Mouse (Mus musculus) forebrain, embryonic 10.5 days (tissue): ENCODE data around the gene Kcnc2. TPM values are rescaled to one million over a fixed set of nuclear protein-coding genes. Genes with fewer than 3 reads are reported as not detected.
"Not testable (repeated sequence)": the region's sequence is repeated elsewhere in the genome, so short reads cannot be mapped to it uniquely, and the experiment has no call there.

Experiments
- DNase-seq: peaks from one replicate; pipeline ENCODE4 v3.0.0-alpha.2; 2017; ENCODE audit warnings: low spot score; ENCODE audit errors: extremely low spot score
- H3K27ac ChIP-seq: fragments of 300-500 bp; sonication (generic); 2 replicates; pipeline ENCODE4 v1.5.1; 2016; ENCODE audit warnings: mild to moderate bottlenecking
- H3K27me3 ChIP-seq: fragments of 300-500 bp; sonication (generic); 2 replicates; pipeline ENCODE4 v1.6.1; 2016; ENCODE audit warnings: mild to moderate bottlenecking; ENCODE audit not compliant: poor library complexity, severe bottlenecking
- H3K36me3 ChIP-seq: fragments of 300-500 bp; sonication (generic); replicated peaks from 2 replicates; pipeline ENCODE4 v1.6.1; 2016; ENCODE audit warnings: mild to moderate bottlenecking, moderate library complexity
- H3K4me1 ChIP-seq: fragments of 300-500 bp; sonication (generic); 2 replicates; pipeline ENCODE4 v1.6.1; 2016
- H3K4me3 ChIP-seq: fragments of 300-500 bp; sonication (generic); 2 replicates; pipeline ENCODE4 v1.5.1; 2016; ENCODE audit warnings: mild to moderate bottlenecking, moderate library complexity
- H3K9me3 ChIP-seq: fragments of 300-500 bp; sonication (generic); 2 replicates; pipeline ENCODE4 v1.6.1; 2016; ENCODE audit warnings: mild to moderate bottlenecking, moderate library complexity
- WGBS: fragments of 180-500 bp; shearing (Covaris S2); methylation state at CpG from one replicate; pipeline ENCODE4 v1.1.7; 2016; 5-methylcytosine and 5-hydroxymethylcytosine counted together
- polyA plus RNA-seq: library from polyadenylated mRNA; unstranded; fragments of >200 nt; fragmentation: Nextera tagmentation; extraction: Ambion mirVana; gene quantifications from 2 replicates; pipeline ENCODE4 v1.2.1, GENCODE M21; 2016

The Kcnc2 gene
- 0.30 and 0.32 TPM in 2 replicates for polyA plus RNA-seq

DNA sequence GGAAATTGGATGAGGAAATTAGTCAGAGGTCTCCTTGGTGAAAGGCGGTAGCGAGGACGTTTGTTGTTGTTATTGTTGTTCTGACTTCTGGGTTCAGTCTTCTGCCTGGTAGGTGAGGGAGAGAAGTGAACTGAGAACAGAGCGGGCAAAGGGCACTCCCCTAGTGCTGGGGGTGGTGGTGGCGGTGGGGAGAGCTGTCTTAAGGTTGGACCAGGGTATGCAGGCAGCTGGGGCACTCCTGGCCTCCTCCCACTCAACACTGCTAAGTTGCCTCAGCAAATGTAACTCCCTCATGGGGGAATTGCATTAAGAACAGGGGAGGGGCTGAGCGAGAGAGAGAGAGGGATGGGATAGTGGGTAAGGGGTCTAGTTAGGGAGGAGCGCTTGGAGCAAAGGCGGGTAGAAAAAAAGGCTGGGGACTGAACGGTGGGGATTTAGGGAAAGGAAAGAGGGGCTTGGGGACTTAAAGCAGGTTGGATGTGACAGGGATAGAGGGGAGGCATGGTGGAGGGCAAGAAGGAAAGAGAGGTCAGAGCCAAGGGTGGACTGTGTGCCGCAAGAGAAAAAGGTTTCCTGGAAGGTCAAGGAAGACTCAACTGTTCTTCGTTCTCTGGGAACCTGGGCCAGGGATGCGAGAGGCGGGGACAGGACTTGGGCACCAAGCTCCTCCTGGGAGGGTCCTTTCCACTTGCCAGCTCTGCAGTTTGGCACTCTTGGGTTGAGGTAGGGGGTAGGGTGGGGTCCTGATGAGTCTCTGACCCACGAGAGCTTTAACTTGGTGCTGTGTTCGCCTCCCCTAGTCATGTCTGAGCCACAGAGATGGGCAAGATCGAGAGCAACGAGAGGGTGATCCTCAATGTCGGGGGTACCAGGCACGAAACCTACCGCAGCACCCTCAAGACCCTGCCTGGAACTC is at the start of gene Kcnc2:
TSS of gene Kcnc2 (plus strand) at position 235 of the 916 bp plus-strand sequence.
- peak within 1 kb of the TSS; percentile 66 for H3K27ac ChIP-seq
- H3K27me3 ChIP-seq, result peaks cover 69% of the 10 kb centered on the region
- H3K4me1 ChIP-seq, result peaks cover 26% of the 10 kb centered on the region
- DNase-seq, result peak; percentile 31
- H3K4me3 ChIP-seq, result peak within 1 kb of the TSS; percentile 65
- WGBS, result under 1% methylated on average over 20 of the region's 20 CpGs
- H3K9me3 ChIP-seq, result no peaks in the 10 kb centered on the region
- no peaks in the 10 kb centered on the region for H3K36me3 ChIP-seq

DNA sequence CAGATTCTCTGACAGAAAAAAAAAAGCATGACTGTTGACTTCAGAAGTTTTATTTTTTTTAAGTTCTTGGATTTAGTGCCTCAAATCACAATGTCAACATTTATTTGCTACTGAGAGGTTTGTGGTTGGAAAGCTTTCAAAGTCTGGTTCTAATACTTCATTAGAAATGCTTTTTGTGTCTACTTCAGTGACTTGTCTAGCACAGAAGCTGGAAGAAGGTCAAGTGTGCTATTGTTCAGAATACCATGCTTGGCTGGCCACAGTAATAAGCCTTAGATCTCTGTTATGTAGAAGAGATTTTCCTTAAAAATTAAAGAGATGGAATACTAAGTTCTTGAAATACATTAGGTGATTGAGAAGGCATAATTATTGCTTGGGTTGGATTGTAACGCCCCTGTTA is 43.8 kb upstream of the Kcnc2 start:
- no peaks in the 10 kb centered on the region for H3K27me3 ChIP-seq
- no peaks in the 10 kb centered on the region for H3K9me3 ChIP-seq
- 75% methylated on average over 1 of the region's 1 CpGs for WGBS
- no peaks in the 10 kb centered on the region for H3K4me1 ChIP-seq
- H3K36me3 ChIP-seq, result no peaks in the 10 kb centered on the region
- DNase-seq, result no peak
- no peak overlapping the region for H3K27ac ChIP-seq
- H3K4me3 ChIP-seq, result no peak overlapping the region

DNA sequence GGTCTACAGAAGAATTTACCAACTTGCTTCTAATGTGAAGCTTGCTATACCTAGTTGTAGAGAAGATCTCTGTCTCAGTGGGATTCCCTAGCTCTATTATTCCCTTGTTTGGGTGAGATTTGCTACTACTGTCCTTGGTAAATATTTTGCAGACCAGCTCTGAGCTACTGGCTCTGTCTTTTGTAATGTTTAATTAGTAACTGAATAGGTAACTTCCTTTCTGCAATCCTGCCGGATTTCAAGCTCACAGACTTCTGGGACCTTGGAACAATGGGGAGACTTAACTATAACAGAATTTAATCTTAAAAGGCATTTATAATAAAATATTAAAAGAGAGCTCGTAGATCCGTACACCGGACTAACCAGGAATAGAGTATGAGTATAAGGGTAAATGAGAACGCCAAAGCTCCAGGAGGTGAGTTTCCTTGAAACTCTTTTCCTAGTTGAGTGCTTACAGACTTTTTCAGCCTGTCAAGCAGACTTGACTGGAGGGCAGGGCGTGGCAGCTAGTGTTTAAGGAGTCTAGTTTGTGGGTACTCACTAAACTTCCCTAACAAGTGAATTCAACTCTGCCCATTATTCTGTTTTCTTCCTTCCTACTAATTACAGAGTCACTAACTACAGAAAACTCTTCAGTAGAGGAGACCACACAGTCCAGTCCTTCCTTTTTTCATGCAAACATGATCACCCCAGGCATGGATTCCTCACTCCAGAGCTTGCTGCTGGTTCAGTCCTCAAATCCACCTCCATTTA is 41.7 kb upstream of the Kcnc2 start:
- not testable (repeated sequence) for H3K36me3 ChIP-seq, H3K4me1 ChIP-seq, H3K9me3 ChIP-seq, H3K27ac ChIP-seq, H3K4me3 ChIP-seq, DNase-seq, H3K27me3 ChIP-seq
- 34% methylated on average over 6 of the region's 6 CpGs for WGBS

DNA sequence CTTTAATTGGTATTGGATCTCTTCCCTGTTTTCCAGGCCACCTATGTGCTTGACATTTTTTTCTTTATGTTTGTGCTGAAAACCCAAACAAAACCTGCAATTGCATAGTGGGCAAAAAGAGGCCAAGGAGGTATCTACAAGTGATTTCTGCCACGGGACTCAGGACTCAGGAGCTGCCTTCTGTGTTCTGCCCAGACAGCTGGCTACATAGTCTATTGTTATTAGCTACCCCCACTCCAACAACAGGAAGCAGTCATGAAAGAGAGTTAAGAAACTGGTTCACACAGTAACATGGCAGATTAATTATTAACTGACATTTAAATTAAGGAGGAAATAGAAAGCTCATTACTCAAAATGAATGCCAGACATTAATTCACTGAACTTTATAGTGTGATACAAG is 38.2 kb upstream of the Kcnc2 start:
- H3K27ac ChIP-seq, H3K9me3 ChIP-seq, H3K4me3 ChIP-seq, DNase-seq, H3K36me3 ChIP-seq, H3K27me3 ChIP-seq, H3K4me1 ChIP-seq: not testable (repeated sequence)
- WGBS, result 23% methylated on average over 1 of the region's 1 CpGs

DNA sequence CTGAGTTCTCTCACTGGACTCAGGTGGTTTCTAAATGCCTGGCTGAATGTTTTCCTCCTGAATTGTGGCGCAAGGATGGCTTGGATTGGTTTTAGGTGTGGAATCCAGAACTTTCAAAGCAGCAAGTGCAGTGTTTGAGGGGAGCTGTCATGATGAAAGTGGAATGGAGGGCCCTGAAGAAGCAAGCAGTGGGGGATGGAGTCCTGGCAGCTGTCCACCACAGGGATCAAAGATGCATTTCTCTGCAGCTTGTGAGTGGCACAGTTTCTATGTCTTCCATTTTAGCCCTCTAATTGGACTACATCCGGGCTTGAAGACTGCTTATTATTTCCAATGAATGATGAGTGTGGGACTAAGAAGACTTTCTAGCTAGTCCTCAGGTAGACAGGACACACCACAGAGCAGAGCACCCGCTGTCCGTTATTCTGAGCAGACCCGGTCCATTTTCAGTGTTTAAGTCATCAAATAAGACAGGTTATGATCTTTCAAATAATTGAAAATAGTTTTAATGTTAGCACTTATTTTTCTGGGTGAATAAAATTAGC is 35.5 kb upstream of the Kcnc2 start:
- not testable (repeated sequence) for H3K27me3 ChIP-seq, H3K4me3 ChIP-seq, DNase-seq, H3K4me1 ChIP-seq, H3K27ac ChIP-seq, H3K36me3 ChIP-seq, H3K9me3 ChIP-seq
- 88% methylated on average over 5 of the region's 5 CpGs for WGBS

DNA sequence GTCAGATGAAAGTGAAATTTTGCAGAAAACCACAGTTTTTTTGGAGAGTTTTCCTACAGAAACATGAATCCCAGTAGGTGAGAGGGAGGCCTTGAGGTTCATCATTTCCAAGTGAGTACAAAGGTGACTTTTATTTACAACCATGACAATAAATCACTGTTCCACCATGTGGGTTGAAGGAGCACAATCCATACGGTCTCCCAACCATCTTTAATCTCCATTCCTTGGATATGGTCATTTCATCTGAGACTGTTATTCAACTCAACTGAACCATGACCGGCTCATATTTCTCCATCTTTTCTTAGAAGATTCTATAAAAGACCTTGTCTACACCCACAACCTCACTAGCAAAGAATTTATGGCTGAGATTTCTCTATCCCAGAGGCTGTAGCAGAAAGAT is 22.6 kb upstream of the Kcnc2 start:
- no peak for DNase-seq
- Histone ChIP-seq H3K9me3 (no peaks in the 10 kb centered on the region), H3K36me3 (no peaks in the 10 kb centered on the region), H3K27ac (no peak overlapping the region), H3K4me1 (no peaks in the 10 kb centered on the region), H3K4me3 (no peak overlapping the region), H3K27me3 (no peaks in the 10 kb centered on the region)
- 84% methylated on average over 2 of the region's 2 CpGs for WGBS

DNA sequence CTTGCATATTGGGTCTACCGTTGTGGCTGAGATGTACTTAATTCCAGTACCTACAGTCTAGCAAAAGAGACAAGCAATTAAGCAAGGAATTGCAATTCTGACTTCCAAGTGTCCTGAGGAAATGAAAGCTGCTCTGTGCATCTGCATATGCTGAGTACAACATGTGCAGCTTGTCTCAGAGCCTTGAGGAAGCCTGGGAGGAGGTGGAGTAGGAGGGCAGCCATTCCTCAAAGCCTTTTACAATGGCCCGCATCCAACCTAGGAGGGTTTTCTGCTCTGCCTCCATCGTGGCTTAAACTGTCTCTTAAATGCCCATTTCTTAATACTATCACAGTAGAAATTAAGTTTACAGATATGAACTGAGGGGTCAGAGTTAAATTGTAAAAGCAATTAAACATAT is 7.5 kb upstream of the Kcnc2 start:
- no peak overlapping the region for H3K27ac ChIP-seq
- no peaks in the 10 kb centered on the region for H3K9me3 ChIP-seq
- H3K4me3 ChIP-seq, result no peak overlapping the region
- H3K36me3 ChIP-seq, result no peaks in the 10 kb centered on the region
- H3K4me1 ChIP-seq, result no peaks in the 10 kb centered on the region
- H3K27me3 ChIP-seq, result peaks cover 9% of the 10 kb centered on the region; the same call in 1 of the 2 replicates
- no peak for DNase-seq
- WGBS, result 84% methylated on average over 3 of the region's 3 CpGs

DNA sequence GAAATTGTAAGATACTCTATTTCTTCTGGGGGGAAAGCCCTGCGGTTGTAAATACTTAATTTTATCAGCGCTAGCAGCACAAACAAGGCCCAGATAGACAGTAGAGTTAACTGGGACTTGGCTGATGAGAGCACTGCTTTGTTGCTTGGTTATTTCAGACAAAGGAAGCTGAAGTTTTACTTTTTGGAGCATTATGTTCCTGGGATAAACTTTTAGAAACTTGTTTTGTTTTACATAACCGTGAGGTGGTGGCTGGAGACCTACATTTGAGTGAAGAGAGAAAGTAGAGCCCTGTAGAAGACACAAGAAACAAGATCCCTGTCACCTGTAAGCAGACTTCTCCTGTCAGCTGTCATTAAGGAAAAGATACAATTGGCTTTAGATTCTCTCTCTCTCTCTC is 1.4 kb upstream of the Kcnc2 start:
- no peaks in the 10 kb centered on the region for H3K36me3 ChIP-seq
- H3K27me3 ChIP-seq, result peaks cover 69% of the 10 kb centered on the region

DNA sequence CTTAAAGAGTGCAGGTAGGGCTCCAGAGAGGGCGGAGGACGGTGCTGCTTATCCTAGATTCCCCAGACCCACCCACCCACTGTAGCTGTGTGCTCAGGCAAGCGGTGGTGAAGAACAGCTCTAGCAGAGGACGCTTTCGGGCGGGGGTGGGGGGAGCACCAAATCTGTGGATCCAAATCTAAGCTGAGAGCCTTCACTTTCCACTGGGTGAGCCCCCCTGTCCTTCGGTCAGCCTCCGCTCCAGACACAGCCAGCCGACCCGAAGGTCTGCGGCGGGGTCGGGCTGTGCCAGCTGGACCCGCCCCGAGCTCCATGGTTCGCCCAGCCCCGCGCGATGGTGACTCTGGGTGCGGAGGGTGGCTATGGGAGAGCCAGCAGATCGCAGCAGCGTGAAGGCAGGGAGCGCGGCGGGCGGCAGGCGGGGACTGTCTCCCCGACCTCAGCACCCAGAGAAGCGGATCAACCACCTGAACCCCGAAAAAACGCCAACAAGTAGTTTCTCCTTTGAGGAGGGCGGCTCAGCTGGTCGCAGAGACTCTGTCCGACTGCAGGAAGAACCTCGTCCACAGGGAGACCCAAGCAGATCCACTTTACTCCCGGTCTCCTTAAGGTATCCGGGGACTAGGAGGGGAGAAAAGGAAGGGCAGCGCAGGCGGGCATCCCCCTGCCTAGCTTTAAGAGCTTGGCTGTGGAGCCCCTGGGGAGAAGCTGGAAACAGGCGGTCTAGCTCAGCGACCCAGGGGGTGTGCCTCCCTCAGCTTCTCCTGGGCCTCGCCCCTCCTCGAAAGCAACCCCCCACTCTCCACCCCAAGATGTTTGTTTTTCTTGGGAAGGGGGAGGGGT is 761 bp upstream of the Kcnc2 start:
- Histone ChIP-seq H3K27me3 (peaks cover 69% of the 10 kb centered on the region), H3K36me3 (no peaks in the 10 kb centered on the region), H3K27ac (peak overlapping the region; percentile 66; the same call in 1 of the 2 replicates), H3K4me3 (peak overlapping the region; percentile 65), H3K9me3 (no peaks in the 10 kb centered on the region), H3K4me1 (peaks cover 26% of the 10 kb centered on the region)
- under 1% methylated on average over 43 of the region's 43 CpGs for WGBS
- peak; percentile 40 for DNase-seq

More for the DNA sequence above, 1.4 kb upstream of the Kcnc2 start:
- no peak for DNase-seq
- 67% methylated on average over 3 of the region's 3 CpGs for WGBS
- Histone ChIP-seq H3K4me1 (peaks cover 26% of the 10 kb centered on the region), H3K9me3 (no peaks in the 10 kb centered on the region), H3K27ac (no peak overlapping the region), H3K4me3 (peak overlapping the region; percentile 65)

DNA sequence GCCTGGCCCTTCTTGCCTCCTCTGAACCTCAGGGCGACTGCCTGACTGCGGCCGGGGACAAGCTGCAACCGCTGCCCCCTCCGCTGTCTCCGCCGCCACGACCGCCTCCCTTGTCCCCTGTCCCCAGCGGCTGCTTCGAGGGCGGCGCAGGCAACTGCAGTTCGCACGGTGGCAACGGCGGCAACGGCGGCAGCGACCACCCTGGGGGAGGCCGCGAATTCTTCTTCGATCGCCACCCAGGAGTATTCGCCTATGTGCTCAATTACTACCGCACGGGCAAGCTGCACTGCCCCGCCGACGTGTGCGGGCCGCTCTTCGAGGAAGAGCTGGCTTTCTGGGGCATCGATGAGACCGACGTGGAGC is 863 bp downstream of the Kcnc2 start:
- H3K36me3 ChIP-seq, result no peaks in the 10 kb centered on the region
- H3K27ac ChIP-seq, result peak overlapping the region; percentile 66
- H3K9me3 ChIP-seq, result no peaks in the 10 kb centered on the region
- H3K4me3 ChIP-seq, result peak overlapping the region; percentile 65
- under 1% methylated on average over 36 of the region's 36 CpGs for WGBS
- no peak for DNase-seq
- peaks cover 26% of the 10 kb centered on the region for H3K4me1 ChIP-seq
- H3K27me3 ChIP-seq, result peaks cover 69% of the 10 kb centered on the region

DNA sequence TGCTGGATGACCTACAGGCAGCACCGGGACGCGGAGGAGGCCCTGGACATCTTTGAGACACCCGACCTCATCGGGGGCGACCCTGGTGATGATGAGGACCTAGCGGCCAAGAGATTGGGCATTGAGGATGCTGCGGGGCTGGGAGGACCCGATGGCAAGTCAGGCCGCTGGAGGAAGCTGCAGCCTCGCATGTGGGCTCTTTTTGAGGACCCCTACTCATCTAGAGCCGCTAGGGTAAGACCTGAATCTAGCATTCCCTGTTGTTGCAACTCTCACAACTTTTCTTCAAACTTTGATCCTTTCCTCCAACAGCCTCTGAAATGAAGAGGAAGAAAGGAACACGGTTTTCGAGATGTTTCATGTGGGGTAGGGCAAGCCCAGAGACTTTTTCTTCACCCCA is 1.2 kb downstream of the Kcnc2 start:
- Histone ChIP-seq H3K27me3 (peaks cover 69% of the 10 kb centered on the region), H3K4me3 (peak overlapping the region; percentile 65), H3K4me1 (peaks cover 26% of the 10 kb centered on the region), H3K27ac (no peak overlapping the region), H3K9me3 (no peaks in the 10 kb centered on the region), H3K36me3 (no peaks in the 10 kb centered on the region)
- WGBS, result 12% methylated on average over 14 of the region's 14 CpGs
- DNase-seq, result peak; percentile 38

DNA sequence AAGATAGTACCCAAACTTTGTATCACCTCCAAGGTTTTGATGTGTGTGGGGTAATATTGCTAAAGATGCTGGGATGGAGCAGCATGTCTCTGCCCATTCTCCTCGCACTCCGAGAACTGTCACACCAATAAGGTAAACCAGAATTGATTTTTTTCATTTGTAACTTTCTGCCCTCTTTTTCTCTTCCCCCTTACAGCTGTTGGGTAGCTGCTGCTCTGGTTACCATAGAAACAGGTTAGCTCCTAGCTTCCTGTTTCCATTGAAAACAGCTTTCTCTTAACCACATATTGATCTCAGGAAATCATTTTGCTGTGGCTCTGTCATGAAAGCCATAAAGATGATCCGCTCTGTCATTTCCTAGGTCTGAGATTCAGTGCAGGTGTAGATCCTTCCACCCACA is 7.1 kb downstream of the Kcnc2 start:
- DNase-seq, result no peak

More for the DNA sequence above, 7.1 kb downstream of the Kcnc2 start:
- H3K27me3 ChIP-seq, result peaks cover 14% of the 10 kb centered on the region
- no peaks in the 10 kb centered on the region for H3K36me3 ChIP-seq
- H3K27ac ChIP-seq, result no peak overlapping the region
- no peaks in the 10 kb centered on the region for H3K4me1 ChIP-seq
- H3K4me3 ChIP-seq, result no peak overlapping the region
- no peaks in the 10 kb centered on the region for H3K9me3 ChIP-seq
- WGBS, result 88% methylated on average over 3 of the region's 3 CpGs
